Mouse (Mus musculus): ENCODE data around the gene Carmil1.

DNA sequence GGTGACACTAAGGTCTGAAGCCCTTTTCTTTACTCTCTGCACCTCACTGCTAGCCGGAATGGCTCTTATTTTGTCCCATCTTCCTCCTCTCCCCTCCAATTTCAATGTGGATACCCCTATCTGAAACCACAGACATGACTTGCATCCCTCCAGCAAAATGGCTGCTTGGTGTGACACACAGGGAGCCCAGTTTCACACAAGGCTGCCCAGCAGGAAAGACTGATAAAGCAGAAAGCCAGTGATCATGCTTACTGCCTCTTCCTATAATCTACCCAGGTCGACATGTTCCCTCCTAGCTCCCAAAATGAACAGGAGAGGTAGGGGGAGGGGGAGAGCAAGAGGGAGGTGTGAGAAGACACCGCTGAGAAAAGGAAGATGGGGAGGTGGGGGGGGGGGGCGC is 36.6 kb downstream of the Carmil1 start:
- TF ChIP-seq POLR2A (IDR thresholded peaks at IDR 0.05; ENCODE audit: low read depth, low read length), result no peak
- TF ChIP-seq CTCF (IDR thresholded peaks at IDR 0.05; ENCODE audit: extremely low read depth, insufficient read length, insufficient replicate concordance, low read depth, low read length), result no peak
